Mouse (Mus musculus): ENCODE results near the gene Prkd1. TPM values are rescaled to one million over a fixed set of nuclear protein-coding genes. Genes with fewer than 3 reads are reported as not detected.

Prkd1 gene
- polyA plus RNA-seq, 1 experiment from 2014 or later: not detected

DNA sequence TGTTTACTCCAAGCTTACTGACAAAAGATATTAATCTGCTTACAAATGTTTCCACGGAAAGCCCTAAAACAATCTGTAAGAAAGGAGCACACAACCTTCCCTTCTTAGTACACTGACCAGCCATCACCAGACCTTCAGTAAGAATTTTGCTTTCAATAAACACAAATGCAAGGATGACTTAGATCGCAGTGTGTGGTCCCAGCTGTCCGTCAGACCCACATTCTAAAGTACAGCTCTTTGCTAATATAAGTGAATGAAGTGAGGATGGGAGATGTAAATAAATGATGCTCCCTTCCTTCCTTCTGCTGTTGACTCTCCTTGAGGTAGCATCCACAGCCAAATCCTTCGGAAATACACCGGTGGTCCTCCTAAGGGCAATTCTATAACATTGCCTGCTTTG is 108.1 kb downstream of the Prkd1 start:
- no peaks in the 10 kb centered on the region for H3K79me2 ChIP-seq (ENCODE audit: inconsistent target)
- H3K36me3 ChIP-seq (ENCODE audit: inconsistent target): no peaks in the 10 kb centered on the region
- H3K4me3 ChIP-seq (ENCODE audit: inconsistent target): no peak overlapping the region
- H3K27ac ChIP-seq: no peak overlapping the region
- WGBS (ENCODE audit: missing documents): 97% methylated on average over 3 of the region's 5 CpGs

- H3K4me3 ChIP-seq (ENCODE audit: inconsistent target): no peak overlapping the region
- H3K79me2 ChIP-seq (ENCODE audit: inconsistent target): no peaks in the 10 kb centered on the region
- no peak overlapping the region for H3K27ac ChIP-seq
- no peaks in the 10 kb centered on the region for H3K36me3 ChIP-seq (ENCODE audit: inconsistent target)
- WGBS (ENCODE audit: missing documents): 84% methylated on average over 3 of the region's 3 CpGs
Observed at GRCm38 (mm10) chr12:50538296-50538965, 110.5 kb downstream of the Prkd1 start.

DNA sequence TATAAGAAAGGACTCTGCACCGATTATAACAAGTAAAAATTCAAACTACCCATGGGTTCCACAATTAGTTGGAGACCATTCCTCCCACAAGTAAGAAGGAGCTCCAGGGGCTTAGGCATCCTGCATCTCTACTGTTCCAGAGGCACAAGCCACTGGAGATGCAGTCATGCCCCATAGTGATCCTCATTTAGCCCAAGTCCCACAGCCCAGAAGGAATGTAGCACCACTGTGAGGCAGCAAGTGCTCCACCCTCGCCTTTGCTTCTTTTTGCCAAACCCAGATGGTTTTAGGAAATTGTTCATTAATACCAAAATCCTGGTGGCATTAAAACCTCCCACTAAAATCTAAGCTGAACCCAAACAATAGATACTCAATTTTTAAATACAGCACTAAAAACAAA is 111.1 kb downstream of the Prkd1 start:
- no peak overlapping the region for H3K27ac ChIP-seq
- no peaks in the 10 kb centered on the region for H3K79me2 ChIP-seq (ENCODE audit: inconsistent target)
- 92% methylated on average over 2 of the region's 2 CpGs for WGBS (ENCODE audit: missing documents)
- H3K36me3 ChIP-seq (ENCODE audit: inconsistent target): no peaks in the 10 kb centered on the region
- H3K4me3 ChIP-seq (ENCODE audit: inconsistent target): no peak overlapping the region

DNA sequence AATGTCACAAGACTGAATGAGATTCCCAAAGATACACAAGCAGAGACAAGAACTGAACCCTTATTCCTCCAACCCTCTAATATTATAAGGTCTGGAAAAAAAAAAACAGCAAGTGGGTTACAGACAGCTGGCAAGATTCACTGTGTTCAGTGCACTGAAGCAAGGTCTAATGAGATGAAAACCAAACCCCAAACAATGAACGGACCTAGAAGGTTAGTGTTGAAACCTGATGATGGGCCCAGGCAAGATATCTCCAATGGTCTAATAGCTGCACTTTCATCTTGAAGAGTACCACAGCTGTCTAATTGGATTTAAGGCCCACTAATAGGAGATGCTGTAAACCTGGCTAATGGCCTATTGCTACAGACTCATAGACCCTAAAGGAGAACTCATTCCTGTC is 111.9 kb downstream of the Prkd1 start:
- Histone ChIP-seq H3K36me3 (ENCODE audit: inconsistent target) (no peaks in the 10 kb centered on the region), H3K27ac (no peak overlapping the region), H3K79me2 (ENCODE audit: inconsistent target) (no peaks in the 10 kb centered on the region), H3K4me3 (ENCODE audit: inconsistent target) (no peak overlapping the region)
- WGBS (ENCODE audit: missing documents): 89% methylated on average over 1 of the region's 1 CpGs

- WGBS (ENCODE audit: missing documents): 100% methylated on average over 1 of the region's 1 CpGs
- no peak overlapping the region for H3K27ac ChIP-seq
- H3K36me3 ChIP-seq (ENCODE audit: inconsistent target): no peaks in the 10 kb centered on the region
- no peaks in the 10 kb centered on the region for H3K79me2 ChIP-seq (ENCODE audit: inconsistent target)
- no peak overlapping the region for H3K4me3 ChIP-seq (ENCODE audit: inconsistent target)
Observed at GRCm38 (mm10) chr12:50528633-50529032, 120.3 kb downstream of the Prkd1 start.

- no peaks in the 10 kb centered on the region for H3K79me2 ChIP-seq (ENCODE audit: inconsistent target)
- H3K27ac ChIP-seq: no peak overlapping the region
- no peaks in the 10 kb centered on the region for H3K36me3 ChIP-seq (ENCODE audit: inconsistent target)
- H3K4me3 ChIP-seq (ENCODE audit: inconsistent target): no peak overlapping the region
- WGBS (ENCODE audit: missing documents): 86% methylated on average over 2 of the region's 2 CpGs
Observed at GRCm38 (mm10) chr12:50524061-50524460, 124.8 kb downstream of the Prkd1 start.

- 100% methylated on average over 2 of the region's 2 CpGs for WGBS (ENCODE audit: missing documents)
- Histone ChIP-seq H3K79me2 (ENCODE audit: inconsistent target) (no peaks in the 10 kb centered on the region), H3K27ac (no peak overlapping the region), H3K36me3 (ENCODE audit: inconsistent target) (no peaks in the 10 kb centered on the region), H3K4me3 (ENCODE audit: inconsistent target) (no peak overlapping the region)
Observed at GRCm38 (mm10) chr12:50514526-50514925, 134.4 kb downstream of the Prkd1 start.

DNA sequence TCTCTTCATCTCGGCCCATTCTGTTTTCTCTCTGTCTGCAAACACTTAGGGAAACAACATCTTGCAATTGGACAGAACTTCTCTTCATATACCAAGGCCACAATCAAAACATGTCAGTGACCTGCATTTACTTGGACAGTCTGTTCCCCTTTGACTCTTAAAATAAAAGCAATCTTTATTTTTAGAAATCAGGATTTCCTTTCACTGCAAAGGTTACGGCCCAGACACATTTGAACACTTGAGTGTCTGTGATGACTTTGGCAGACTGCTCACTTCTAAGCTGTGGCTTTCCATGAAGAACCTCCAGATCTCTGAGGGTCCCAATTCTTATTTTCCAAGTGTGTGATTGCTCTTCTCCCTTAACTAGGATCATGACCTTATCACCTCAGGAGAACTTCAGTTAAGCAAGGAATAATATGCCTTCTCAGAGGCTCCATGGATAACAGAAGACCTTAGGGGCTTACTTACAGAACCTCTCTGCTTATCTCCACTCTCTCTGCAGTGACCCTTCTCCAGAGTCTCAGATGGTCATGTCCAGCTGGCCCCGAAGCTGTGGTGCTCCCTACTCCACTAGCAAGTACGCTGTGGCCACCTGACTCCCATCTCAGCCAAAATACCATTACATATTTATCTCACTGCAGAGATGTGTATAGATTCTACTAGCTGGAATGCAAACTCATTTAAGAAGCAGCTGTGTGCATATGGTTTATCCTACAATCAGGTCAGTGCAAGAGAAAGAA is 137.2 kb downstream of the Prkd1 start:
- Histone ChIP-seq H3K4me3 (ENCODE audit: inconsistent target) (no peak overlapping the region), H3K27ac (no peak overlapping the region), H3K36me3 (ENCODE audit: inconsistent target) (no peaks in the 10 kb centered on the region), H3K79me2 (ENCODE audit: inconsistent target) (no peaks in the 10 kb centered on the region)
- WGBS (ENCODE audit: missing documents): 74% methylated on average over 4 of the region's 4 CpGs

- Histone ChIP-seq H3K4me3 (ENCODE audit: inconsistent target) (no peak overlapping the region), H3K27ac (no peak overlapping the region), H3K79me2 (ENCODE audit: inconsistent target) (no peaks in the 10 kb centered on the region), H3K36me3 (ENCODE audit: inconsistent target) (no peaks in the 10 kb centered on the region)
- WGBS (ENCODE audit: missing documents): 83% methylated on average over 2 of the region's 2 CpGs
Observed at GRCm38 (mm10) chr12:50508762-50509161, 140.1 kb downstream of the Prkd1 start.

GRCm38 (mm10) chr12:50499796-50500504 is 148.9 kb downstream of the Prkd1 start:
- WGBS (ENCODE audit: missing documents): 85% methylated on average over 3 of the region's 3 CpGs
- no peak overlapping the region for H3K27ac ChIP-seq
- no peak overlapping the region for H3K4me3 ChIP-seq (ENCODE audit: inconsistent target)
- H3K79me2 ChIP-seq (ENCODE audit: inconsistent target): no peaks in the 10 kb centered on the region
- H3K36me3 ChIP-seq (ENCODE audit: inconsistent target): no peaks in the 10 kb centered on the region

GRCm38 (mm10) chr12:50496006-50496405 is 152.9 kb downstream of the Prkd1 start:
- Histone ChIP-seq H3K36me3 (ENCODE audit: inconsistent target) (no peaks in the 10 kb centered on the region), H3K4me3 (ENCODE audit: inconsistent target) (no peak overlapping the region), H3K79me2 (ENCODE audit: inconsistent target) (no peaks in the 10 kb centered on the region), H3K27ac (no peak overlapping the region)
- 85% methylated on average over 3 of the region's 3 CpGs for WGBS (ENCODE audit: missing documents)

DNA sequence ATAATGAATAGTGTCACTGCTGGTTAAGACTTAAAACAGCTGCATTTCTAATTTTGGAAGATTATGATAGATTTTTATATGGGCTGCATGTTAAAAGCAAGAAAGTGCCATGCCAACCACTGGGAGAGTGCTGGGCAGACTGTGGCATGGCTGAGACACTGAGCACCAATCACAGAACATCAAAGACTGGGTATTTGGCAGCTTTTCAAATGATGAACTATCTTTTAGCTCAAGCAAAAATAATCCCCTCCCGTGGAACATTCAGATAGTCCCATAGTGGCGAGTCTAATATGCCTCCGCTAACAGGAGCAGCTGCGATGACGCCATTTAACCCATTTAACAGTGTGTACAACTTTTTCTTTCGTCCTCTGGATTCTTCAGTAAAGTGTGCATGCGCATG is 169.1 kb downstream of the Prkd1 start:
- H3K36me3 ChIP-seq (ENCODE audit: inconsistent target): no peaks in the 10 kb centered on the region
- no peak overlapping the region for H3K27ac ChIP-seq
- no peaks in the 10 kb centered on the region for H3K79me2 ChIP-seq (ENCODE audit: inconsistent target)
- H3K4me3 ChIP-seq (ENCODE audit: inconsistent target): no peak overlapping the region
- WGBS (ENCODE audit: missing documents): 82% methylated on average over 7 of the region's 7 CpGs

DNA sequence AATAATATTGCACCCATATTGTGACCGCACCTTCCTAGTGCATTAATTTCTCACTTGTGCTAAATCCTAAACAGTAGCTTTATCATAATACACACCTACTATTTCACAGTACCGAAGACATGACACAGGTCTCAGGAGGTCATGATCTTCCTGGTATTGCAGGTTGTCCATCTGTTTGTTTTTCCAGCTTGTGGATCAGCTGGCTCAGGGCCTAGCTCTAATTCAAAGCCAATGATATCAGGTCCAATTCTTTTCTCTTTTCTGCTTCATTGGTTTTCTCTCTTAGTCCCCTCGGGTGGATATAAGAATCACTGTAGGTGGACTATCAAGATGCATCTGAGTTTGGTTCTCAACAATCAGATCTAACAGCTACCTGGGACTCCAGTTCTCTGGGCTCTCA is 191.7 kb downstream of the Prkd1 start:
- H3K27ac ChIP-seq: no peak overlapping the region
- H3K4me3 ChIP-seq (ENCODE audit: inconsistent target): no peak overlapping the region
- WGBS (ENCODE audit: missing documents): 97% methylated on average over 3 of the region's 3 CpGs
- no peaks in the 10 kb centered on the region for H3K79me2 ChIP-seq (ENCODE audit: inconsistent target)
- H3K36me3 ChIP-seq (ENCODE audit: inconsistent target): no peaks in the 10 kb centered on the region

GRCm38 (mm10) chr12:50451761-50452160 is 197.1 kb downstream of the Prkd1 start:
- H3K36me3 ChIP-seq (ENCODE audit: inconsistent target): no peaks in the 10 kb centered on the region
- no peaks in the 10 kb centered on the region for H3K79me2 ChIP-seq (ENCODE audit: inconsistent target)
- WGBS (ENCODE audit: missing documents): 94% methylated on average over 3 of the region's 3 CpGs
- no peak overlapping the region for H3K4me3 ChIP-seq (ENCODE audit: inconsistent target)
- H3K27ac ChIP-seq: no peak overlapping the region

GRCm38 (mm10) chr12:50436660-50437059 is 212.2 kb downstream of the Prkd1 start:
- no peak overlapping the region for H3K4me3 ChIP-seq (ENCODE audit: inconsistent target)
- WGBS (ENCODE audit: missing documents): 91% methylated on average over 6 of the region's 6 CpGs
- H3K36me3 ChIP-seq (ENCODE audit: inconsistent target): no peaks in the 10 kb centered on the region
- H3K79me2 ChIP-seq (ENCODE audit: inconsistent target): no peaks in the 10 kb centered on the region
- H3K27ac ChIP-seq: no peak overlapping the region

All from macrophage (primary cell).